Mouse (Mus musculus) brain, embryonic 14.5 days (tissue): Measurements from ENCODE around the gene Cops6. TPM values are rescaled to one million over a fixed set of nuclear protein-coding genes. Genes with fewer than 3 reads are reported as not detected.

Experiments
- DNase-seq: peaks from one replicate; pipeline ENCODE4 v3.0.0-alpha.2; 2011; ENCODE audit warnings: low read depth
- CTCF ChIP-seq: fragments of 200-500 bp; IDR thresholded peaks from 2 replicates; pipeline ENCODE4 v1.5.1; 2012; ENCODE audit warnings: inconsistent platforms, mild to moderate bottlenecking, moderate library complexity, borderline replicate concordance; ENCODE audit not compliant: insufficient read depth, insufficient read length; ENCODE audit errors: extremely low read depth
- POLR2A ChIP-seq: fragments of 200-500 bp; IDR thresholded peaks from 2 replicates; pipeline ENCODE4 v1.6.1; 2012; ENCODE audit warnings: mild to moderate bottlenecking, inconsistent platforms, borderline replicate concordance; ENCODE audit not compliant: poor library complexity, insufficient read depth, insufficient read length, severe bottlenecking; ENCODE audit errors: extremely low read depth
- polyA plus RNA-seq: library from polyadenylated mRNA; depleted of rRNA; stranded (reverse); fragments of >200 nt; gene quantifications from 2 replicates; pipeline ENCODE4 v1.2.3, GENCODE M21; 2012

The Cops6 gene
- polyA plus RNA-seq, 1 experiment: 134 TPM

GRCm38 (mm10) chr5:138160224-138160762, 578 bp upstream of the Cops6 start:
- no peak for DNase-seq
- TF ChIP-seq POLR2A (no peak), CTCF (no peak)

GRCm38 (mm10) chr5:138163046-138163445, 2.2 kb downstream of the Cops6 start:
- DNase-seq: no peak
- no peak for TF ChIP-seq POLR2A
- no peak for TF ChIP-seq CTCF

- no peak for TF ChIP-seq CTCF
- TF ChIP-seq POLR2A: no peak
- DNase-seq: no peak
Measured at GRCm38 (mm10) chr5:138163610-138164009, 2.7 kb downstream of the Cops6 start.

- TF ChIP-seq POLR2A (no peak), CTCF (no peak)
- DNase-seq: no peak
Measured at GRCm38 (mm10) chr5:138165594-138165993, 4.7 kb downstream of the Cops6 start.

- peak; percentile 99 for DNase-seq
- TF ChIP-seq CTCF (no peak), POLR2A (peak; percentile 50; the same call in 1 of the 2 replicates)
Measured at GRCm38 (mm10) chr5:138170936-138171561, 10.2 kb downstream of the Cops6 start.

GRCm38 (mm10) chr5:138171695-138172491, 11.0 kb downstream of the Cops6 start, which contains the start of the genes Ap4m1 and Mcm7:
Gene Ap4m1, plus strand, starts transcription at chr5:138172002.
Gene Mcm7, minus strand, starts transcription at chr5:138172422.
- DNase-seq: peak; percentile 99
- TF ChIP-seq CTCF (0 out of 2 replicates have a peak, but pooled peaks have one; percentile 1), POLR2A (peak; percentile 27; the same call in 1 of the 2 replicates)

- no peak for TF ChIP-seq CTCF
- no peak for TF ChIP-seq POLR2A
- DNase-seq: no peak
Measured at GRCm38 (mm10) chr5:138173217-138173616, 12.3 kb downstream of the Cops6 start.

GRCm38 (mm10) chr5:138186950-138187638, 26.2 kb downstream of the Cops6 start, which contains the start of the genes Taf6 and Cnpy4:
Gene Taf6, minus strand, starts transcription at chr5:138187451.
Gene Cnpy4, plus strand, starts transcription at chr5:138187485.
- DNase-seq: peak; percentile 96
- TF ChIP-seq POLR2A (peak; percentile 96; the same call in 1 of the 2 replicates), CTCF (no peak)

- DNase-seq: peak; percentile 97
- no peak for TF ChIP-seq CTCF
- no peak for TF ChIP-seq POLR2A
Measured at GRCm38 (mm10) chr5:138187661-138188306, 26.9 kb downstream of the Cops6 start.
